Mouse (Mus musculus) adrenal gland, postnatal 10 days (tissue): ENCODE data around the gene Kiss1r. TPM values are rescaled to one million over a fixed set of nuclear protein-coding genes. Genes with fewer than 3 reads are reported as not detected.
"Not testable (repeated sequence)": the region's sequence is repeated elsewhere in the genome, so short reads cannot be mapped to it uniquely, and the experiment has no call there.

Experiments used
- DNase-seq: peaks from one replicate; pipeline ENCODE4 v3.0.0; 2021; ENCODE audit warnings: mixed read lengths
- long read RNA-seq, 2 experiments: library from polyadenylated mRNA; stranded (forward); transcript quantifications; one replicate each; pipeline ENCODE4 v2.0.0; 2021
- total RNA-seq, 2 experiments: library from RNA; stranded (reverse); gene quantifications; 2 replicates each; pipeline ENCODE4 v1.2.3; 2021

Kiss1r gene
- total RNA-seq = 1 to 10 TPM in 1 of 2 experiments, under 1 TPM in 1; 0.69 to 1.8 TPM
- long read RNA-seq, experiment 1, partial matches to known transcripts = 0 of 2 reads
- long read RNA-seq, experiment 1, other reads (novel, unspliced or antisense) = 2 of 2 reads
- long read RNA-seq, experiment 2 = 0 reads

DNA sequence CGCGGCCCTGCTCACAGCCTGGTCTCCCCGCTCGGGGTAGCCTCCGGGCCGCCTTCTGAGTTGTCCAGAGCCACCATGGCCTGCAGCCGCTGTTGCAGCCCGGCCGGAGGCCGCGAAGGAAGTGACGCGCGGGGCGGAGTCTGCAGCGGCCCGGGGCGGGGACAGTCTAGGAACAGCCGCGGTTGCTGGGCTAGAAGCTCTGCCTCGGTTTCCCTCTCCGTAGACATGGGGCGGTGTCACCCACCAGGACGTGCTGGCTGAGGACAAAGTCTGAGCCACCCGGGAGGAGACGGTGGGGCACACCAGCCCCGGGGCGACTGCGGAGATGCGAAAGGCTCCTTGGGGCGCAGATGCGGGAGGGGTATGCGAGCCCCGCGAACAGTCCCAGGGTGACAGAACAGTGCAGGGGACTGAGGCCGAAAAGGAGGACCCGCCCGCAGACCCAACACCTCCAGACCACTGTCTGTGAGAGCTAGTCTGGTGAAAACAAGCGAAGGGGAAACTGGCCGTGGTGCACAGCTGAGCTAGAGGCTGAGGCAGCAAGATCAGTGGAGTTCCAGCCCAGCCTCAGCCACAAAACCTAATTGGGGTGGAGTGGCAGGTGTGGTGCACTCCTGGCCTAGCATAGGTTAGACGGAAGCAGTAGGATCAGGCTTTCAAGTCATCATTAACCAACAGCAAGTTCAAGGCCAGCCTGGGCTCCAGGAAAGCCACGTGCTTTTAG lies at the start of gene Kiss1r:
Kiss1r (plus strand) TSS at position 164 of the 724 bp plus-strand sequence.
- peak; percentile 96 for DNase-seq

DNA sequence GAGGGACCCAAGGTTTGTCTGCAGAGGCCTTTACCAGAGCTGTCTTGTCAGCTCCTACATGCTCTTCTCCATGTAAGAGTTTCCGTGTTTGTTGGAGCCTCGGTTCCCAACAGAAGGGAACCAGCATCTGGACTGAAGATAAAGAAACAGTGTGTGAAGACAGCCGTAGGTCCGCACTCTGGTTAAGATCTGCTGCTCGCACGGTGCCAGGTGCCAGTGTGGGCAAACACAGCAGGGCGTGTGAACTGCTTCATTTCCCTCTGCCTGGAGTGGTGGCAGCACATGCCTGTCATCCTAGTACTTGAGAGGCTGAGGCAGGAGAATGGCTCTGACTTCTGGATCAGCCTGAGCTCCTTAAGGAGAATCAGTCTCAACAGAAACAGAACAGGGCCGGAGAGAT lies 44.9 kb upstream of the Kiss1r start:
- DNase-seq = no peak

DNA sequence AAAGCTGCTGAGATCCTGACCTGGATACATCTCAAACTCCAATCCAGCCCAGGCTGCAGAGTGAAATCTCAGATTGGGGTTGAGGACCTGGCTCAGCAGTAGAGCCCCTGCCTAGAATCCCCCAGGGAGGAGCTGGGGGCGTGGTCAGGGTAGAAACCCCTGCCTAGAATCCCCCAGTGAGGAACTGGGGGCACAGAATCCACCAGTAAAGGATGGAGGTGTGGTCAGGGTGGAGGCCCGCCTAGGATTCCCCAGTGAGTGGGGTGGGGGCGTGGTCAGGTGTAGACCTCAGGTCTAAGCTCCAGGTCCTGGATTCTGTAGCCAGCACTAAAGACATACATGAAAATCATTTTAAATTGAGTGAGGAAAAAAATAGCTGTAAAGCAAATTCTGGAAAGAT lies 43.9 kb upstream of the Kiss1r start:
- no peak for DNase-seq

DNA sequence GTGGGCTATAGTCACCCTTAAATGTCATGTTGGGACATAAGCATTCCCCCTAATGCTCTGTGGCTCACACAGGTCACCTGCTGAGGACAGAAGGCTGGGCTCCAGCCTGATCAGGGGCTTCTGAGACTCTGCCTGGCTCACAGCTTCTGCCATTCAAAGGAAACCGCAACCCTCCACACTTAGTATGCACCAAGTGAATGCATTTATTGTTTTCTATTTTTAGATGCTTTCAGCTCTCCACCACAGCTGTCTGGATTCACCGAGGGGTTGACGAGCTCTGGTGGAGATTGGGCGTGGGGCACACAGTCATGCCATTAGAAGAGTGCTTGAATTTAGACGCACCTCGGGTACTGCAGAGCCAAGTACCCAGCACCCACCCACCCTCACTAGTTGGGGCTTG lies 43.5 kb upstream of the Kiss1r start:
- DNase-seq = no peak

DNA sequence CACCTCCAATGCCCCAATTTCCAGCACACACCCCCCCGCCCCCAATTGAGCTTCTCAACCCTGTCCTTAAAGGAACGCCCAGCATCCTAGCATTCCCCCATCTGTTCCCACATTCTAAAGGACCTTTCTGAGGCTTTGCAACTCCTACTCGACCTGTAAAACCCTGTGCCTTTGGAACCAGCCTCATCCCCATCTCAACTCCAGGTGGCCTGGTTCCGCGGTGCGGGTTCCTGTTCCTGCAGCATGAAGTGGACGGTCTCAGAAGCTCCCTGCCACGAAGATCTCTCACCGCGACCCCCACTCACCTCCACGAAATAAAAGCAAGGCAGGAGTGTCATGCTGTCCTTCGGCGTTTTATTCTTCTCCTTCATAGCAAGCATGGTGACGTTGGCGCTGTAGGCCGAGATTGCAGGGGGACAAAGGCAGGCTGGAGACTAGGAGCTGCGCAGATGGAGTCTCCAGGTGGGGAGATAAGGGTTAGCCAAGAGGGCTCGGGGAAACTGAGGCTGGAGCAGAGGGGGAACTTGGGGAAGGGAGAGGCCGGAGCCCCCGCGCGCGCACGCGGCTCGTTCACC lies 43.0 kb upstream of the Kiss1r start:
- no peak for DNase-seq

DNA sequence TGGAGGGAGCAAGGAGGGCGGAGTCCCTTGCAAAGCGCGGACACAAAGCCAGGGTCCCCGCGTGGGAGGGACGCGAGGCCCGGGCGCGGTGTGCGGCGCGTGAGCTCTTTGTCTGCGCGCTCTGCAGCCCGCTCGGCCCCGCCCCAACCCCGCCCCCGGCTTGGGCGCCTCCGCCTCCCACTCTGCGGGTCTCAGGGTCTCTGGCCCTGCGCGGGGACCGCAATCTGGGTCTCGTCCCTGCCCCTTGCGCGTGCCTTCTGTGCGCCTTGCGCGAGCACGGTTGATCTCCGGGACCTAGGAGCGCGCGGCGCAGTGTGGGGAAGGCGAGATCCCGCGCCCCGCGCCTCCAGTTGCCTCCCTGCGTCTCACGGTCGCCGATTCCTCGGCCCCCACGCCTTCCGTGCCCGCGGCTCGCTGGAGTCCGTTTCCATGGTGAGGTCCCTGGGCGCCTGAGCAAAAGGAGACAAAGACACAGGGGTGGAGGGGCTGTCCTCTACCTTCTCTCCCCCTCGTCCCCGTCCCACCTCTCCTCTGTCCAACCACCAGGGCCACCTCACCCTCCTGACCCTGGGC lies 42.4 kb upstream of the Kiss1r start, which contains the start of the genes Prtn3 and Plppr3:
Prtn3 (plus strand) TSS at position 187 of the 573 bp plus-strand sequence.
Plppr3 (minus strand) TSS at position 345 of the 573 bp plus-strand sequence.
- DNase-seq = no peak

DNA sequence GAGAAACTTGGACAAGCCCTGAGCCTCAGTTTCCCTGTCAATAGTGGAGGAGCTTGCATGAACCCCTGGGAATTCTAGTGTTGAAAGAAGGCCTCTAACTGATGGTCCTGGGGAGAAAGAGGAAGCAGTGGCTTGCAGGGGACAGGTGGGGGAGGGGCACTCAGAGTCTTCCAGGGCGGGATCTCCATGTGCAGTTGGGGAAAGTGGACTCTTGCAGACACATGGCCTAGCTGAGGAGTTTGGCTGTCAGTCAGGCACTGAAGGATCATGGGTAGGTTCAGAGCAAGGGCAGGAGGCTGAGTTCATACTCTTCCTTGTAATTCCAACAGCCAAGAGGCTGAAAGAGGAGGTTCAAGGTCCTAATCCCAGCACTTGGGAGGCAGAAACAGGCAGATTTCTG lies 39.6 kb upstream of the Kiss1r start:
- no peak for DNase-seq

DNA sequence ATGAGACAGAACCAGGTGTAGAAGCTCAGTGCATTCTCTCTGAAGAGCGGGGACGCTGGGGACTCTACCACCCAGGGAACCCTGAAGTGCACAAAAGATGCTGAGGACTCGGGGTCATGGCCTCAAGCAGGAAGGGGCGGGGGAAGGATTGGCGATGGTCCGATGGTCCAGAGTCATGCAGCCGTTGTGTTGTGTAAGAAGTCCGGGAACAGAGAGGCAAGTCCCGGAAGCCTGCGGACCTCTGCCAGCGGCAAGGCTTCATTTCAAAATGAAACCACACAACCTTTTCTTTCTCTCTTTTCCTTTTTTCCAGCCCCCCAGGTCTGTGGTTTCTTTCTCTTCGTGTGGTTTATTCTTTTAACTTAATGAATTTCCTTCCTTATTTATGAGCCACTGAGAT lies 39.0 kb upstream of the Kiss1r start:
- no peak for DNase-seq

DNA sequence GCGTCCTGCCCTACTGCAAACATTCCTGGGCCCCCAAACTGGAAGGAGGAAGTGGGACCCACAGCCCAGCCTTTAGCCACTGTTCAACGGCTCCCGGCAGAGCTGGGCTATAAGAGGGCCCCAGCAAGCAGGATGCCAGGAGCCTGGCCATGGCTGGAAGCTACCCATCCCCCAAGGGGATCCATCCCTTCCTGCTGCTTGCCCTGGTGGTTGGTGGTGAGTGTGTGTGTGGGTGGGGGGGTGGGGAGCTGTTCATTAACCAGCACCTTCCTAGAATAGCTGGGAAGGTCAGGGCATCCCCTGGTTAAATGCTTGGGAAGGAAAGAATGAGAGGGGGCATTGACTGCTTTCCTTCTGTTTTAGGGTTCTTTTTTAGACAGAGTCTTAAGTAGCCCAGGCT lies 37.2 kb upstream of the Kiss1r start:
- no peak for DNase-seq

DNA sequence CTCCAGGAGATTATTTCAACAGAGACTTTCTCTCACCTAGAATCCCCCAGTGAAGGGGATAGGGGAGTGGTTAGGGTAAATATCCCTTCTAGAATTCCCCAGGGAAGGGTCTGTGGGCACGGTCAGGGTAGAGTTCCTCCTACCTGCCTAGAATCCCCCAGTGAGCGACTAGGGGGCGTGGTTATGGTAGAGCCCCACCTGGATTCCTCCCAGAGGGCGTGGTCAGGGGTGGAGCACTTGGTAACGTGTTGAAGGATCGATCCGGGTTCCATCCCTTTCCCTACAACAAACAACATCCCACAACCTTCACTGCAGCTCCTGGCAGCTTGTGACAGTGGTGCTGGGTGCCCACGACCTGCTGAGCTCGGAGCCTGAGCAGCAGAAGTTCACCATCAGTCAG lies 36.0 kb upstream of the Kiss1r start:
- DNase-seq = no peak

DNA sequence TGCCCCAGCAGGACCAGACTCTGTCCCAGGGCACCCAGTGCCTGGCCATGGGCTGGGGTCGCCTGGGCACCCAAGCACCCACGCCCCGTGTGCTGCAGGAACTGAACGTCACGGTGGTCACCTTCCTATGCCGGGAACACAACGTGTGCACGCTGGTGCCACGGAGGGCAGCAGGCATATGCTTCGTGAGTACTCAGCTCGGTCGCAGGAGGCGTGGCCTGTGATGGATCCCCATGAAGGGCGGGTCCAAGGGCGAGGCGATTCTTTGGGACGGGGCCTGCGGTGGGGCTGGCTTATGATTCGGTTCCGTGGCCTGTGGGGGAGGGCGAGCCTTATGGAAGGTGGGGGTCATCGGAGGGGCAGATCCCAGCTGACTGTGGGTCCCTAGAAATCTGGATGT lies 34.8 kb upstream of the Kiss1r start:
- peak; percentile 33 for DNase-seq

DNA sequence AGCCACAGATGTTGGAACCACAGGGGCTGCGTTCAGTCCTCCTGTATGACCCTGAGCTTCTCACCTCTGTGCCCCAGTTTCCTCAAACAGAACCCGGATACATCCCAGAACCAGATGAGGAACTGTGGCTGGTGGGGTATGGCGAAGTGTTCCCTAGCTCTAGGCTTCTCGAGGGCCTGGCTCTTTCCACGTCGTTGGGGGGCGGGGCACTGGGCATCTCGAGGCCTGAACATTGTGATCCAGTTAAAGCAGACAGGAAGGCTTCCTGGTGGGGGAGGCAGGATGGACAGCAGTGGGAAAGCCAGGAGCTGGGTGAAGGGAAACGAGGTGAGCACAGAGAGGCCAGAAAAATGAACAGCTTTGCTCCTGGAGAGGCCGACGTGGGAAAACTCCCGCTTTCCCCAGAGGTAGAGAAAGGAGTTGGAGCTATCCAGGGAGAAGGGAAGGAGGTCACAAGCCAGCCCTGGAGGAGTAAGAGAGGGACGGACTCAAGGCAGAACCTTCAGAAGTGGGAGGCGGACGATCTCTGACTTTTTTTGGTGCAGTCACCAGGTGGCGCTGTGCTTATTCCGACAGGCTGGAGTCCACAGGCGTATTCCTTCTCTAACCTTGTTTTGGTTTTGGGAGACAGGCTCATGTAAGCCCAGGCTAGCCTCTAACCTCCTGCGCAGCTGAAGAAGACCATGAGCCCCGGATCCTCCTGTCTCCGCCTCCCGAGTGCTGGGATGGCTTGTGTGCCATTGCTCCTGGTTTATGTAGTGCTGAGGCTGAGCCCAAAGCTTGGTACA lies 33.3 kb upstream of the Kiss1r start:
- peak; percentile 88 for DNase-seq

DNA sequence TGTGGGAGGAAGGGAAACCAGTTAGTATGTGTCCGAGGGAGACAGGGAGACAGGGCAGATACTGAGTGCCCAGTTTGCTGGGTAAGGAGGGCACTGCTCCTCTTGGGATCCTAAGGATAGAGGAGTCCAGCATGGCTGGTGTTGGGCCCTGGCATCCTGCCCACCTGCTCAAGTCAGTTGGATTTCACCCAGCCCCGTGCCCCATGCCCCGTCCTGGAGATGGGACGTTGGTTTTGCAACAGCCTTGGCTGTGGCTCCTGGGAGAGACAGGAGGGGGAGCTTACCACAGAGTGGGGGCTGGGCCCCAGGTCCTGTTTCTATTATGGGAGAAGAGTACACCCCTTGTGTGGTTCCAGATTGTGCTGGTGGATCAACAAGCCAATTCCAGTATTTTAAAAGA lies 32.3 kb upstream of the Kiss1r start:
- DNase-seq = peak; percentile 91

DNA sequence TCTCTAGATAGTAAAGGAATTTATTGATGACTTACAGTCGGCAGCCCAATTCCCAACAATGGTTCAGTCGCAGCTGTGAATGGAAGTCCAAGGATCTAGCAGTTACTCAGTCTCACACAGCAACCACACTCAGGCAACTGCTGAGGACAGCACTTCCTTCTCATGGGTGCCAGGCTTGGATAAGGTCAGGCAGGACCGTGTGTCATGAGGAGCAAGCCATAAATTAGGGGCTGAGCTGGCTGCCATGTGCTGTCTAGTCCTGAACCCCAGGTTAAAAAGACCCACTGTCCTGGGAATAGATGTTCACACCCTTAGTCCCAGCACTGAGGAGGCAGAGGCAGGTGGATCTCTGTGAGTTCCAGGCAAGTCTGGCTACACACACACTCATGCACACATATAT lies 31.8 kb upstream of the Kiss1r start:
- not testable (repeated sequence) for DNase-seq

DNA sequence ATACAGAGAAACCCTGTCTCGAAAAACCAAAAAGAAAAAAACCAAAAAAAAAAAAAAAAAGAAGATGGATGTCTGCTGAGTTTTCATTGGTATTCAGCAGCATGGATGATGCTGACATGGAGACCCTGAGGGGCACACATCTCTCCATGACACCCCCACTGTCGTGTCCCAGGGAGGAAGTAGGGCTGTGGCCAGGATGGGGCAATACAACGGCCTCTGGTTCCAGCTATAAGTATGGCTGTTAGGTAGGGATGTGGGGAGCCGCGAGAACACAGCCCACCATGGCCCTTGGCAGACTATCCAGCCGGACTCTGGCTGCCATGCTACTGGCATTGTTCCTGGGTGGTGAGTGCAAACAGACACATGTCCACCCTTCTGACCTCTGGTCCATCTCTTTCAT lies 30.7 kb upstream of the Kiss1r start, which contains the start of gene Elane:
Elane (plus strand) TSS at position 194 of the 400 bp plus-strand sequence.
- no peak for DNase-seq

DNA sequence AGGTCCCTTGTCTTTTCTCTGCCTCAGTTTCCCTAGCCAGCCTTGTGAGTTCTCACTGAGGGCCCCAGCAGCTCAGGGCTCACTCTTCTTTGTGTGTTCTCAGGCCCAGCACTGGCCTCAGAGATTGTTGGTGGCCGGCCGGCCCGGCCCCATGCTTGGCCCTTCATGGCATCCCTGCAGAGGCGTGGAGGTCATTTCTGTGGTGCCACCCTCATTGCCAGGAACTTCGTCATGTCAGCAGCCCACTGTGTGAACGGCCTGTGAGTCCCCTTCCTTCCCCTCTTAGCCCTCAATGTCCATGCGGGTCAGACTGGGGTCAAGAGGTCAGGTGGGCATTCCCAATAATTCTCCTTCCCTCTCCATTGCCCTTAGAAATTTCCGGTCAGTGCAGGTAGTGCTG lies 30.2 kb upstream of the Kiss1r start:
- DNase-seq = no peak

DNA sequence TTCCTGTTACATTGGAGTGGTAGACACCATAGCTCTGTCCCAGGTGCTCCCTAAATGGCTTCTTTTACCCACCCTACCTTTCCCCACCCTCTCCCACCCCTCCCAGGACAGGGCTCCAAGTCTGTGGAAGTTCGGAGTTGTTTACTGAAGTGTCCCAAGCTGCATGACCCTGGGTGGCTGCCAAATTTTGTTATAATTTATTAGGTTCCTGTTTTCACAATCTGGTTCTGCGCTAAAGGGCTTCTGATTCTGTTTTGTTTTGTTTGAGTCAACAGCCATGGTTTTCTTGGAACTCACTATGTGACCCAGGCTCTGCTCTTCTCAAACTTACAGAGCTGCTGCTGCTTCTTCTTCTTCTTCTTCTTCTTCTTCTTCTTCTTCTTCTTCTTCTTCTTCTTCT lies 27.4 kb upstream of the Kiss1r start:
- peak; percentile 72 for DNase-seq

DNA sequence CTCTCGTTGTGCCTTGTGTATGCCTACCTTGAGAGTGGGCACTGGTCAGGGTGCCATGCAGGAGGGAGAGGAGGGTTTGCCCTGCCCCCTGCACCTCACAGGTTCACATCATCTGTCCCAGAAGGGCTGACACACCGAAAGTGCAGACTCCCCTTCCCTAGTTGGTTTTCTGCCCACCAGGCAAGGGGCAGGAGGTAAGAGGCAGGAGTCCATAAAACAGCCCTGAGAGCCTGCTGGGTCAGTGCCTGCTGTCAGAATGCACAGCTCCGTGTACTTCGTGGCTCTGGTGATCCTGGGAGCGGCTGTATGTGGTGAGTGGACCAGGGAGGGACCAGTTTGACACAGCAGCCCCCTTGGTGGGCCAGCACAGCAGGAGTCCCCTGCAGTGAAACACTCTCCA lies 26.1 kb upstream of the Kiss1r start, which contains the start of gene Cfd:
Cfd (plus strand) TSS at position 184 of the 400 bp plus-strand sequence.
- peak; percentile 55 for DNase-seq

DNA sequence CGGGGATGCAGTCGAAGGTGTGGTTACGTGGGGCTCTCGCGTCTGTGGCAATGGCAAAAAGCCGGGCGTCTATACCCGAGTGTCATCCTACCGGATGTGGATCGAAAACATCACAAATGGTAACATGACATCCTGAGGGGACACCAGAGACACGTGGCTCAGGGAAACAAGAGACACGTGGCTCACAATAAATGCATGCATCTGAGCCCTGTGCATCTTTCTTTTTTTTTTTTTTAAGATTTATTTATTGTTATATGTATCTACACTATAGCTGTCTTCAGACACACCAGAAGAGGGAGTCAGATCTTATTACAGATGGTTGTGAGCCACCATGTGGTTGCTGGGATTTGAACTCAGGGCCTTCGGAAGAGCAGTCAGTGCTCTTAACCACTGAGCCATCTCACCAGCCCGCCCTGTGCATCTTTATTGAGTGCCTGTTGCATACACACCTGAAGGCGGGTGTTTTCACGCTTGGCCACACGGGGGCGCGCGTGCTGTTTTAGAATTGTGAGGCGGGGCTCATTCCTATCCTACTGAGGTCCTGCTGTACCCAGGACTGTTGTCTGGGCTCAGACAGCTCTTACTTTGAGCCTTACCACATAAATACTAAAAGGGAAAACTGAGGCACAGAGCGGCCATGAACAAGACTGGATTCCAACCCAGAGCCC lies 24.2 kb upstream of the Kiss1r start:
- DNase-seq = peak; percentile 88

DNA sequence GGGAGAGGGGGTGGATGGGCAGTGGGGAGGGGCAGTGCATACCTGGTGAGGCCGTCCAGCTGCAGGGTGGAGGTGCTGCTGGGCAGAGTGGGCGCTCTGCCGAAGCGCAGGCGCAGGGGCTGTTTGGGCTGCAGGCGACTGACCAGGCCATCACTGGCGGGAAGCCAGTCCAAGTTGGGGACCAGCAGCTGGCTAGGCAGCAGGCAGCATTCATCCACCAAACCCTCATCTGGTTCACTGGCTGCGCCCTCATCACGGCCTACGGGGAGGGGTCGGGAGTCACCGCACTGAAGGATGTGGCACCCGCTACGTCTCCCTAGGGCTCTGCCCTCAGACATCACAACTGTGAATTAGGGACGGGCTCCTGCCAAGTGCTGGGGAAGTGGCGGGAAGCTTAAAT lies 20.5 kb upstream of the Kiss1r start:
- DNase-seq = peak; percentile 13

DNA sequence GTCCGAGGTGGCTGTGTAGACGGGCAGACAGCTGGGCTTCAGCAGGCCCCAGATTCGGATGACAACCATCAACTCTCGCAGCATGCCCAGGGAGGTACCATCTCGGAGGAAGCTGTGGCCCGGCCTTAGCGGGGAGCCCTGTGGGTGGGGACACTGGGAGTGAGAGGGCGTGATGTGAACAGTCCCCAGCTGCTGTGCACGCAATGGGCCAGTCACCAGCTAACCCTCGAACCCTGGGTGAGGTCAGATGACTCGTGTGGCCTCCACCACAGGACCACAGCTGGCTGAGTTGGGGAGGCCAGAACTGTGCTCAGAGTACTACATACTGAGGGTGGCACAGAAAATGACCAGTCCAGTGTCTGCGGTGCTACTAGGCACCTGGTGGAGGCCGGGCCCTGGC lies 20.0 kb upstream of the Kiss1r start:
- DNase-seq = peak; percentile 22
